Mouse (Mus musculus): Measurements from ENCODE around the gene Ipo13. TPM values are rescaled to one million over a fixed set of nuclear protein-coding genes. Genes with fewer than 3 reads are reported as not detected.

Gene Ipo13
- polyA plus RNA-seq, 2 experiments, result 38.8 to 63.4 TPM

DNA sequence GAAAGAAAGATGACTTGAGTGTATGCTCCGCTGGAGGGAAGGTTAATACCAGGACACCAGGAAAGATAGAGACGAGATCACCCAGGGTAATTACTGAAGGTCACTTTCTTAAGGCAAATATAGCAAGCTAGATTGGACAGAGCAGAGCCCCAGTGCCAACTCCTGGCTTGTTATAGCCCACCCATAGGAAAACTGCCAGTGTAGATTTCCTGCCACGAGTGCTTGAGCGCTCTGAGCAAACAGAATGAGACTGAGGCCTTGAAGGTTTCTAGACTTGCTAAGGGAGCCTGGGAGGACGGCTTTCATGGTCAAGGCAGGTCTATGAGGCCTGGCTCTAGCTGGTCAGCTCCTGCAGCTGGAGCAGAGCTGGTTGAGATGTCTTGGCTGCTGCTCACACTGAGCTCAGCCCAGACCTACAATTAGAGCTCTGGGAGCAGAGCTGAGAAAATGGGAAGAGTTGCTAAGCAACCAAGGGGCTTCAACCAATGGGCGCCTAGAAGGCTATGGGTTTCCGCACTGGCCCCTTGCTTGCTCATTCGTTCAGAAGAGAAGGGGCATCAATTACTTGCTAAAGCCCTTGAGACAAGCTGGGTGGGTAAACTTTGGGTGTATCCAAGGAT is 5.9 kb downstream of the Ipo13 start:
- DNase-seq (ENCODE audit: low spot score) (no peak), ATAC-seq (ENCODE audit: low FRiP score, low read depth) (no peak)
- Histone ChIP-seq H3K27me3 (ENCODE audit: control insufficient read depth, insufficient read depth, low read length) (no peaks in the 10 kb centered on the region), H3K27ac (replicated peaks; ENCODE audit: low read depth, low read length) (no peak overlapping the region), H3K4me1 (ENCODE audit: control insufficient read depth, insufficient read depth, low read length) (peaks cover 14% of the 10 kb centered on the region), H3K9ac (ENCODE audit: low read depth, low read length, severe bottlenecking) (no peak overlapping the region), H3K36me3 (ENCODE audit: control insufficient read depth, insufficient read depth, low read length) (peaks cover 67% of the 10 kb centered on the region), H3K4me2 (replicated peaks; ENCODE audit: low read depth, low read length, severe bottlenecking) (no peak overlapping the region), H3K9me3 (ENCODE audit: control insufficient read depth, low read length) (no peaks in the 10 kb centered on the region), H3K4me3 (replicated peaks; ENCODE audit: low read length) (no peak overlapping the region)
- no peak for TF ChIP-seq POLR2A (IDR thresholded peaks at IDR 0.05; ENCODE audit: borderline replicate concordance, extremely low read depth, insufficient read depth, insufficient read length)
- 76% methylated on average over 8 of the region's 8 CpGs for WGBS

DNA sequence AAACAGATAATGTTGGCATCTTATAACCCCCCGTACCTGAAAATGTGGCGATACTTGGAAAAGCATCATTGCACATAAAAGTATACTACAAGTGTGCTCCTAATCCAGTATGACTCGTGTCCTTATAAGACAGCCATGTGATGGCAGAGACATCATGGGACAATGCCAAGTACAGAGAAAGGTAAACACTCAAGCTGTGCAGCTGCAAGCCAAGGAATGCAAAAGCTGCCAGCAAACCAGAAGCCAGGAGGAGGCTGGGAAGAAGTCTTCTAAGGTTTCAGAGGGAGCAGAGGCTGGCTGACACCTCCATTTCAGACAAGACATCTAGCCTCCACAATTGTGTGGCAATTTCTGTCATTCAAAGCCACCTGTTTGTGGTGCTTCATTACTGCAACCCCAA is 8.6 kb downstream of the Ipo13 start:
- 94% methylated on average over 3 of the region's 3 CpGs for WGBS
- no peaks in the 10 kb centered on the region for H3K27me3 ChIP-seq (ENCODE audit: control insufficient read depth, insufficient read depth, low read length)
- no peak overlapping the region for H3K27ac ChIP-seq (replicated peaks; ENCODE audit: low read depth, low read length)
- no peak overlapping the region for H3K4me2 ChIP-seq (replicated peaks; ENCODE audit: low read depth, low read length, severe bottlenecking)
- H3K4me3 ChIP-seq (replicated peaks; ENCODE audit: low read length), result no peak overlapping the region
- TF ChIP-seq POLR2A (IDR thresholded peaks at IDR 0.05; ENCODE audit: borderline replicate concordance, extremely low read depth, insufficient read depth, insufficient read length), result no peak
- H3K36me3 ChIP-seq (ENCODE audit: control insufficient read depth, insufficient read depth, low read length), result peaks cover 78% of the 10 kb centered on the region
- ATAC-seq (ENCODE audit: low FRiP score, low read depth) (no peak), DNase-seq (ENCODE audit: low spot score) (no peak)
- no peaks in the 10 kb centered on the region for H3K9me3 ChIP-seq (ENCODE audit: control insufficient read depth, low read length)
- no peaks in the 10 kb centered on the region for H3K4me1 ChIP-seq (ENCODE audit: control insufficient read depth, insufficient read depth, low read length)
- H3K9ac ChIP-seq (ENCODE audit: low read depth, low read length, severe bottlenecking), result no peak overlapping the region

DNA sequence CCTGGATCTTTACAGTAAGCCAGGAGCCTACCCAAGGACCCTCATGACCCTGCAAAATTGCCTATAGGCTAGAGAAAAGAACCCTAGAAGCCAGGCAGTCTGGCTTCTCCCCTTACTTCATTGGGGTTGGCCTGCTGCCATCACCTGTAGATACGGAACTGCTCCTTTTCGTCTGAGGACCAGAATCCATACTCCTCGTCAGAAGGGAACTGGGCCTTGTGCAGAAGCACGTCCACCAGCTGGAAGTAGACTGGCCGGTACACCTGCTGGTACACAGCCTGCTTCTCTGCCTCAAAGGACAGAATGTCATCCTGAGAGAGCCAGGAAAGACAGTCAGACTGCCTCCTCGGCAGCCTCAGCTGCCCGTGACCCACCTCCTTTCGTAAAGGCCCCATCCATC is 10.0 kb downstream of the Ipo13 start:
- no peak overlapping the region for H3K9ac ChIP-seq (ENCODE audit: low read depth, low read length, severe bottlenecking)
- H3K9me3 ChIP-seq (ENCODE audit: control insufficient read depth, low read length), result no peaks in the 10 kb centered on the region
- H3K27me3 ChIP-seq (ENCODE audit: control insufficient read depth, insufficient read depth, low read length), result no peaks in the 10 kb centered on the region
- no peak for DNase-seq (ENCODE audit: low spot score)
- no peak overlapping the region for H3K27ac ChIP-seq (replicated peaks; ENCODE audit: low read depth, low read length)
- peaks cover 84% of the 10 kb centered on the region for H3K36me3 ChIP-seq (ENCODE audit: control insufficient read depth, insufficient read depth, low read length)
- H3K4me2 ChIP-seq (replicated peaks; ENCODE audit: low read depth, low read length, severe bottlenecking), result no peak overlapping the region
- WGBS, result 88% methylated on average over 7 of the region's 8 CpGs
- no peak for ATAC-seq (ENCODE audit: low FRiP score, low read depth)
- H3K4me1 ChIP-seq (ENCODE audit: control insufficient read depth, insufficient read depth, low read length), result no peaks in the 10 kb centered on the region
- H3K4me3 ChIP-seq (replicated peaks; ENCODE audit: low read length), result no peak overlapping the region
- TF ChIP-seq POLR2A (IDR thresholded peaks at IDR 0.05; ENCODE audit: borderline replicate concordance, extremely low read depth, insufficient read depth, insufficient read length), result no peak

DNA sequence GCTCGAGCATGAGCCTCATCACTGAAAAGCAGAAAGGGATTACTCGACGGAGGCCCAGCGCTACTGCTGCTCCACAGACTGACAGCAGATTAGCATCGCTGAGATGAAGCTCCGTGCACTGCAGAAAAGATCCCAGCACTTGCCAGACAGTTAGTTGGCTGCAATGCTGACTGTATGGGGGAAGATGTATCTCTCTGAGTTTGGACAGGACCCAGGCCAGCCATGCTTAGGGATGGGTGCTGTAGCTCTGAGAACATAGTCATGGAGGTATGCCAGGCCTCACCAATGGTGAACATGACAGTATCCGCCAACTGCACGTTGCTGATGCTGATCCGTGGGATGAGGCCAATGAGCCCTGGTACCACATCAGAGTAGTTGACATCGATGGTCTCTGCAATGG is 10.7 kb downstream of the Ipo13 start:
- H3K4me1 ChIP-seq (ENCODE audit: control insufficient read depth, insufficient read depth, low read length), result no peaks in the 10 kb centered on the region
- no peak for TF ChIP-seq POLR2A (IDR thresholded peaks at IDR 0.05; ENCODE audit: borderline replicate concordance, extremely low read depth, insufficient read depth, insufficient read length)
- DNase-seq (ENCODE audit: low spot score) (no peak), ATAC-seq (ENCODE audit: low FRiP score, low read depth) (no peak)
- H3K4me3 ChIP-seq (replicated peaks; ENCODE audit: low read length), result no peak overlapping the region
- peaks cover 86% of the 10 kb centered on the region for H3K36me3 ChIP-seq (ENCODE audit: control insufficient read depth, insufficient read depth, low read length)
- no peak overlapping the region for H3K9ac ChIP-seq (ENCODE audit: low read depth, low read length, severe bottlenecking)
- H3K27me3 ChIP-seq (ENCODE audit: control insufficient read depth, insufficient read depth, low read length), result no peaks in the 10 kb centered on the region
- H3K9me3 ChIP-seq (ENCODE audit: control insufficient read depth, low read length), result no peaks in the 10 kb centered on the region
- H3K4me2 ChIP-seq (replicated peaks; ENCODE audit: low read depth, low read length, severe bottlenecking), result no peak overlapping the region
- WGBS, result 94% methylated on average over 10 of the region's 10 CpGs
- no peak overlapping the region for H3K27ac ChIP-seq (replicated peaks; ENCODE audit: low read depth, low read length)

DNA sequence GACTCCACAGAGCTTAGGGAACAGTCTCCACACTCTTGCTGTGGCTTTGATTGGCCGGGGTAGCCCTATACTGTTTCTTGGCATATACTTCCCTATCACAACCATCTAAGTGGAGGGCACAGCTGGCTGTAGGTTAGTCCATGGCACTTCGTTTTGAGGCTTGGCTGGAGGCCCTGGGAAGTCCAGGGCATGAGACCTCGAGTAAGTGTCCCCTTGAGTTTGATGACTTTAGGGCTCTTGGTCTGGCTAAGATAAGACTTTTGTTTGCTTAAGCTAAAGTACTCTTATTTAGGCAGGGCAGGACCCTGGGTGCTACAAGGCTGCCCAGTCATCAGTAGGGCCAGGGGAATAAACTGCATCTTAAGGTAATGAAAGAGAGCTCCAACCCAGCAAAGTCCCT is 16.7 kb downstream of the Ipo13 start:
- Histone ChIP-seq H3K9me3 (ENCODE audit: control insufficient read depth, low read length) (no peaks in the 10 kb centered on the region), H3K4me2 (replicated peaks; ENCODE audit: low read depth, low read length, severe bottlenecking) (no peak overlapping the region), H3K4me1 (ENCODE audit: control insufficient read depth, insufficient read depth, low read length) (no peaks in the 10 kb centered on the region), H3K27me3 (ENCODE audit: control insufficient read depth, insufficient read depth, low read length) (no peaks in the 10 kb centered on the region), H3K36me3 (ENCODE audit: control insufficient read depth, insufficient read depth, low read length) (peaks cover 85% of the 10 kb centered on the region), H3K9ac (ENCODE audit: low read depth, low read length, severe bottlenecking) (no peak overlapping the region), H3K4me3 (replicated peaks; ENCODE audit: low read length) (no peak overlapping the region), H3K27ac (replicated peaks; ENCODE audit: low read depth, low read length) (no peak overlapping the region)
- WGBS, result 81% methylated on average over 3 of the region's 3 CpGs
- ATAC-seq (ENCODE audit: low FRiP score, low read depth) (no peak), DNase-seq (ENCODE audit: low spot score) (no peak)
- TF ChIP-seq POLR2A (IDR thresholded peaks at IDR 0.05; ENCODE audit: borderline replicate concordance, extremely low read depth, insufficient read depth, insufficient read length), result no peak

DNA sequence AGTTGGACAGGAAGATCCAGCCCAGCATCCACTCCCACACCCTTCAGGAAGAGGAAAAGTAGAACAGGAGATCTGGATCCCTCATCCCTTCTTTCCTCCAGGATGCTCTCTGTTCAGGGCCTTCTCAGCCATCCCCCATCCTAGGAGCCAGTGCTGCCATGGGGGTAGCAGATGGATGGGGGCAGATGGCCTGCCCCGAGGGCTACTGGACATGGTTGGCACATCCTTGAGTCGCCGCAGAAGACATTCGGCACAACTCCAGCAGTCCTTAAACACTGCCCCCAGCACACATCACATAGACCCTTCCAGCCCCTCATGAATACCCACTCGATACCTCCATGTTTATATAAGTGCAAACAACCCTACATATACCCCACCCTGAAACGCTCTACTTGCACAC is 18.8 kb downstream of the Ipo13 start:
- DNase-seq (ENCODE audit: low spot score) (no peak), ATAC-seq (ENCODE audit: low FRiP score, low read depth) (no peak)
- WGBS, result 96% methylated on average over 6 of the region's 6 CpGs
- H3K4me3 ChIP-seq (replicated peaks; ENCODE audit: low read length), result no peak overlapping the region
- no peaks in the 10 kb centered on the region for H3K9me3 ChIP-seq (ENCODE audit: control insufficient read depth, low read length)
- peaks cover 3% of the 10 kb centered on the region; the same call in 1 of the 2 replicates for H3K4me1 ChIP-seq (ENCODE audit: control insufficient read depth, insufficient read depth, low read length)
- no peak overlapping the region for H3K4me2 ChIP-seq (replicated peaks; ENCODE audit: low read depth, low read length, severe bottlenecking)
- no peak for TF ChIP-seq POLR2A (IDR thresholded peaks at IDR 0.05; ENCODE audit: borderline replicate concordance, extremely low read depth, insufficient read depth, insufficient read length)
- H3K36me3 ChIP-seq (ENCODE audit: control insufficient read depth, insufficient read depth, low read length), result peaks cover 65% of the 10 kb centered on the region
- H3K27ac ChIP-seq (replicated peaks; ENCODE audit: low read depth, low read length), result no peak overlapping the region
- no peak overlapping the region for H3K9ac ChIP-seq (ENCODE audit: low read depth, low read length, severe bottlenecking)
- H3K27me3 ChIP-seq (ENCODE audit: control insufficient read depth, insufficient read depth, low read length), result no peaks in the 10 kb centered on the region

All from limb, embryonic 14.5 days (tissue).